Mouse (Mus musculus): Measurements from ENCODE around the gene Cflar.
"Not testable (repeated sequence)": the region's sequence is repeated elsewhere in the genome, so short reads cannot be mapped to it uniquely, and the experiment has no call there.

- TF ChIP-seq CTCF (IDR thresholded peaks at IDR 0.05; ENCODE audit: low read depth, low read length); POLR2A (IDR thresholded peaks at IDR 0.05; ENCODE audit: extremely low read depth, insufficient read depth, low read length): not testable (repeated sequence)
Observed at GRCm38 (mm10) chr1:58690834-58691488, 20.3 kb upstream of the Cflar start.
